Mouse (Mus musculus) testis, adult 2 months (tissue): ENCODE measurements at regions not wholly inside any gene's neighbourhood (a gene's known extent, or its start where the extent isn't known, plus 50 kb on each side); places are given as distances from the start of the nearest gene placed in this dataset.

Experiments
- H3K27ac ChIP-seq: fragments of 200-500 bp; 2 replicates; pipeline ENCODE4 v1.5.1; 2012; ENCODE audit warnings: low read depth, low read length; ENCODE audit not compliant: control insufficient read depth, insufficient read depth
- H3K27me3 ChIP-seq: fragments of 200-500 bp; 2 replicates; pipeline ENCODE4 v1.6.1; 2012; ENCODE audit warnings: mild to moderate bottlenecking, low read length, moderate library complexity; ENCODE audit not compliant: control insufficient read depth, insufficient read depth
- H3K36me3 ChIP-seq: fragments of 200-500 bp; 2 replicates; pipeline ENCODE4 v1.6.1; 2012; ENCODE audit warnings: mild to moderate bottlenecking, low read length; ENCODE audit not compliant: control insufficient read depth, insufficient read depth
- H3K4me1 ChIP-seq: fragments of 200-500 bp; 2 replicates; pipeline ENCODE4 v1.6.1; 2012; ENCODE audit warnings: low read length; ENCODE audit not compliant: control insufficient read depth, insufficient read depth
- H3K4me3 ChIP-seq: fragments of 200-500 bp; 2 replicates; pipeline ENCODE4 v1.5.1; 2012; ENCODE audit warnings: low read depth, mild to moderate bottlenecking, low read length, moderate library complexity, mixed read lengths; ENCODE audit not compliant: control insufficient read depth
- CTCF ChIP-seq: fragments of 200-500 bp; IDR thresholded peaks from 2 replicates; pipeline ENCODE4 v1.5.1; 2012; ENCODE audit warnings: low read depth, mild to moderate bottlenecking, inconsistent platforms, low read length, moderate library complexity; ENCODE audit not compliant: control insufficient read depth, insufficient read depth, insufficient replicate concordance
- POLR2A ChIP-seq: fragments of 200-500 bp; IDR thresholded peaks from 2 replicates; pipeline ENCODE4 v1.6.1; 2012; ENCODE audit warnings: low read depth, mild to moderate bottlenecking, inconsistent platforms, low read length, moderate library complexity; ENCODE audit not compliant: control insufficient read depth

DNA sequence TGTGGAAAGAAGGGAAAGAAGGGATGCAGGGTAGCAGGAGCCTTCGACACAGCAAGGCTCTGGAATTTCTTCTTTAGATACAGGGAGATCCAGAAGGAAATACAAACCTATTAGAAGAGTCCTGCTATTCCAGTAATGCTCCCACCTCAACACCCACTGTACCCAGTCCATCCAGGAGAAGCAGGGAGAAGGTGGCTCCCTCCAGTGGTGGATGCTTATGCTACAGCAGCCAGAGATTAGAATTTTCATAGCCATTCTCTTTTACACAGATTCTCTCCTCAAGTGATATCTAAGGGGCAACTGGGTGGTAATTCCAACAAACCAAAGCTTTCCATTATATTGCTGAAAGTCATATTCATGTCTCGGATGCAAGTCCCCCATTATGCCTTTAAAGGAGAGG is 373.9 kb upstream of the Nr5a2 start:
- no peaks in the 10 kb centered on the region for H3K4me1 ChIP-seq
- TF ChIP-seq CTCF (peak; percentile 9; the same call in 1 of the 2 replicates), POLR2A (no peak)

DNA sequence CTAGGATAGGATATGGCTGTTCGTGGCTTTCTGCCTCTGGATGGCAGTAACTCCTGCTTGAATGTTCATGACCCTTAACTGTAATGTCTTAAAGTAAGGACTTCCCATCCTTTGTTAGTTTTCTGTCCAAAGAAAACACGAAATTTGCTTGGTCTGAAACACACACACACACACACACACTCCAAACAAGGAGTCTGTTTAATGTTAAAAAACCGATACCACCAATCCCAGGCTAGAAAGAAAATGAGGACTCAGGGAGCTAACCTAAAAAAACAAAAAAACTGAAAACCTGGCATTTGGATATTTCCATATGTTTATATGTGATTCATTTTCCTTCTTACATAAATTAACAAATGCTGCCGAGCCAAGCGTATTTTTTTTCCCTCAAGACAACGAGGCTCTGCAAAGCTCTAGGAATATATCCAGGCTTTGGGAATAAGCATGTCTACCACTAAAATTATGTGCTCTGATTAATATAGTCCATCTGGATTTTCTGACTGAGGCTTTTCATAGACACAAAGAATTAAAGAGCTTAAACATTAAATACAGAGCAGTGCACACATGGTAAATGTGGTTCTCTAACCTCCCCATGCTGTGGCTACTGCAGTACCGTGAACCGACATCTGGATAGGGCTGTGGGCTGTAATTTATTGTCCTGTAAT is 372.0 kb upstream of the Nr5a2 start:
- Histone ChIP-seq H3K4me3 (no peak overlapping the region), H3K27ac (no peak overlapping the region), H3K4me1 (no peaks in the 10 kb centered on the region), H3K36me3 (no peaks in the 10 kb centered on the region), H3K27me3 (no peaks in the 10 kb centered on the region)
- no peak for TF ChIP-seq CTCF
- no peak for TF ChIP-seq POLR2A

More for the DNA sequence above, 373.9 kb upstream of the Nr5a2 start:
- Histone ChIP-seq H3K36me3 (no peaks in the 10 kb centered on the region), H3K27me3 (no peaks in the 10 kb centered on the region), H3K4me3 (no peak overlapping the region), H3K27ac (no peak overlapping the region)

DNA sequence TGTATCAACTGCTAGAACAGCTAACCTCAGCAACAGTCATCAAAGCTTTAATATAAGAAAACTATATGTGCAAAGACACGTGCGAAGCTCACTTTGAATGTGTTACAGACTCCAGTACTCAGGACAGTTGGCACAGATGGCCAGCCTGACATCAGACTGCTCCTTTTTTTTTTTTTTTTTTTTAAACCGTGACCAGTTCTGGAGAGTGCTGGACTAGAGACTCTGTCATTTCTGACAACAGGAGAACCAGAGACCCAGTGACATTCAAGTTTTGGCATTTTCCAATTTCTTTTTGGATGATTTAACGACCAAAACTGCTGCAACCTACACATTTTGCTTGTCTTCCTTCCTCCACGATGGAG is 371.5 kb upstream of the Nr5a2 start:
- TF ChIP-seq POLR2A, result no peak
- TF ChIP-seq CTCF, result no peak
- no peaks in the 10 kb centered on the region for H3K36me3 ChIP-seq
- no peaks in the 10 kb centered on the region for H3K4me1 ChIP-seq
- no peaks in the 10 kb centered on the region for H3K27me3 ChIP-seq
- no peak overlapping the region for H3K4me3 ChIP-seq
- no peak overlapping the region for H3K27ac ChIP-seq

DNA sequence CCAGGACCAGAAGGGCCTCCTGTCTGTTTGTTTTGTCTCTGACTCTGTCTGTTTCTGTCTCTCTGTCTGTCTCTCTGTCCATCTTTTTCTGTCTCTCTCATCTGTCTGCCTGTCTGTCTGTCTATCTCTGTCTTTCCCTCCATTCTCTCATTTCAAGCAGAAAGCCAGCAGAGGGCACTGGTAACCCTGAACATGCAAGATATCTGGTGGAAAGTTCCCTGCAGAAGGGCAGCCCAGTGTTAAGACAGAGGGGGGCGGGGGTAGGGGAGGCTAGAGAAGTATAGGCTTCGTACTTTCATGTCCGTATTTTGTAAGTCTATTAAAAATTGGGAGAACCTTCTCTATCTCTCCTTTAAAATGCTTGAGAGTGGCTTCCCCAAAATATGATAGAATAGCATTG is 370.4 kb upstream of the Nr5a2 start:
- Histone ChIP-seq H3K36me3 (no peaks in the 10 kb centered on the region), H3K4me1 (no peaks in the 10 kb centered on the region), H3K27ac (no peak overlapping the region), H3K4me3 (no peak overlapping the region), H3K27me3 (no peaks in the 10 kb centered on the region)
- TF ChIP-seq POLR2A, result no peak
- no peak for TF ChIP-seq CTCF

DNA sequence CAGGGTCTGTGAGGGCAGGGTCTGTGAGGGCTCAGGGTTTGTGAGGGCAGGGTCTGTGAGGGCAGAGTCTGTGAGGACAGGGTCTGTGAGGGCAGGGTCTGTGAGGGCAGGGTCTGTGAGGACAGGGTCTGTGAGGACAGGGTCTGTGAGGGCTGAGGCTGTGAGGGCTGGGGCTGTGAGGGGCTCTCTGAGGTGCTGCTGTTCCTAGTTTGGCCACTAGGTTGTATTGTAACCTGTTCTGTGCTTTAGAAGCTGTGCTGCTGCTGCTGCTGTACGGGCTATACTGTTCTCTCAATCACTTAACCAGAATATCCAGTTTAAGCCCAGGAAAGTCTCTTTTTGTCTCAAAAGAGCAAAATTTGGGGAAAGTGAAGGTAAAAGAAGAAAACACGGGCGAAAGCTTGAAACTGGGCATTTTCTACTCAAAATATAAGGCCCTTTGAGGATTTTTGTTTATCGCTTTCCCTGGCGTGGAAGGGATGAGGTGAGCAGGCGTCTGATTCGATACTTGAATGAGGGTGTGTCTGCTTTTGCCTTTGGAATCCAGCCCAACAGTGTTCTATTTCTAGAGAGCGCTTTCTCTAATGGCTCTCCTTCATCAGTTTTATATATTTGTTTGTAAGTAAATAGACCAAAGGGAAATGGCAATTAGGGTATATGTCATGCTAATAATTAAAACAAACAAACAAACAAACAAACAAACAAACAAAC is 363.8 kb upstream of the Nr5a2 start:
- no peaks in the 10 kb centered on the region for H3K27me3 ChIP-seq
- H3K27ac ChIP-seq, result no peak overlapping the region
- no peaks in the 10 kb centered on the region for H3K4me1 ChIP-seq
- peak; percentile 30; the same call in 1 of the 2 replicates for TF ChIP-seq CTCF
- no peak for TF ChIP-seq POLR2A
- no peaks in the 10 kb centered on the region for H3K36me3 ChIP-seq
- H3K4me3 ChIP-seq, result no peak overlapping the region

DNA sequence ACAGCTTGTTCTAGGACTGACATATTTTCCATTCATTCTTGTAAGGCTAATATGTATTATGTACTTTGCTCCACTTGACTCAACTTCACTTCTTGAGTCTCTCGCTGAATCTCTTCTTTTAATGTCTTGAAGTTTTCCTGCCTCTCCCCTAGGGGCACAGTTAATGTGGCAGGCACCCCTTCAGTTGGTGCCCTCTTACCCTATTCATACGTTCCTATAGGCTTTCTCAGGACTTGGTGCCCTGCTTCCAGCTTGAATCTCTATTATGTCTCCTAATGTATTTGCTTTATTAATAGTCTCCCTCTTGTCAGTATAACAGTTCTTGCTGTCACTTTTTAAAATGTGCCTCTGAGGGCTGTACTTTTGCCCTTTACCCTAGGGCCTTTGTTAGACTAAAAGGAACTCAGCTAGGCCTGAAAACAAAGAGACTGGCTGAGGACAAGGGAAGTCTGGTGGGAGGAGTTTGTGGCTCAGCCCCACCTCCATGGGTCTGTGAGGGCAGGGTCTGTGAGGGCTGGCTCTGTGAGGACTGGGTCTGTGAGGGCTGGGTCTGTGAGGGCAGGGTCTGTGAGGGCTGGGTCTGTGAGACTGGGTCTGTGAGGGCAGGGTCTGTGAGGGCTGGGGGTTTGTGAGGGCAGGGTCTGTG is 362.9 kb upstream of the Nr5a2 start:
- Histone ChIP-seq H3K4me3 (no peak overlapping the region), H3K4me1 (no peaks in the 10 kb centered on the region), H3K36me3 (no peaks in the 10 kb centered on the region), H3K27me3 (no peaks in the 10 kb centered on the region), H3K27ac (no peak overlapping the region)
- no peak for TF ChIP-seq POLR2A
- no peak for TF ChIP-seq CTCF

DNA sequence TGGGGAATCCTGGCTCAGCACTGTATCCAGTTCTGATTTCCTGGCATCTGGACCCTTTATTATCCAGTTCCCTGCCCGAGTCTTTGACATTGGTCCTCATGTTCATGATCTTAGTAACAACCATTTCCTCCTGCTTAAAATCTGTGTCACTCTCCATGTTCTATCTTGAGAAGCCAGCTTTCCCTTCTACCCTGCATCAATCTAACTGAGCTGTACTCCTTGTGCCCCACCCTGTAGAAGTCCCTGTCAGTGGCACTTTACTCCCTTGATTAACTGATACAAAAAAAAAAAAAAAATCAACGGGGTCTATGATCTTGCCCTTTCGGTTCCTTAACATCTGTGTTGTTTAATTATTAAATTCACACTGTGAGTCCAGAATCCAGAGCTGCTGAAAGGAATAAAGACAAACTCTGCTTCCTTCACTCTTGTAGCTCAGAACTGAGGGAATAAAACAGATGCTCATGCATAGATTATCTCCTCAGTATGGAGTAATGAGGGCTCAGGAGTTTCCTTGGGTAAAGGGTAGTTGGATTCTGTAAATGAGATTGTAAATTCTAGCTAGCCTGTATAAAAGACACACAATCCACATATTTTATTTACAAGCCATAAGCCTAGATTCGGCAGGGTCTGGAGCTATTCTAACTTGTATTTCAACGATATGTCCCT is 342.6 kb upstream of the Nr5a2 start:
- TF ChIP-seq CTCF (no peak), POLR2A (no peak)
- H3K27me3 ChIP-seq, result no peaks in the 10 kb centered on the region
- H3K27ac ChIP-seq, result no peak overlapping the region
- H3K4me1 ChIP-seq, result no peaks in the 10 kb centered on the region
- no peaks in the 10 kb centered on the region for H3K36me3 ChIP-seq
- peak overlapping the region; percentile 65; the same call in 1 of the 2 replicates for H3K4me3 ChIP-seq
